Mouse (Mus musculus): ENCODE measurements around the gene Neurog1.
A peak's percentile ranks its signal among the peaks of the same experiment; 100 is the strongest.

Gene Neurog1

DNA sequence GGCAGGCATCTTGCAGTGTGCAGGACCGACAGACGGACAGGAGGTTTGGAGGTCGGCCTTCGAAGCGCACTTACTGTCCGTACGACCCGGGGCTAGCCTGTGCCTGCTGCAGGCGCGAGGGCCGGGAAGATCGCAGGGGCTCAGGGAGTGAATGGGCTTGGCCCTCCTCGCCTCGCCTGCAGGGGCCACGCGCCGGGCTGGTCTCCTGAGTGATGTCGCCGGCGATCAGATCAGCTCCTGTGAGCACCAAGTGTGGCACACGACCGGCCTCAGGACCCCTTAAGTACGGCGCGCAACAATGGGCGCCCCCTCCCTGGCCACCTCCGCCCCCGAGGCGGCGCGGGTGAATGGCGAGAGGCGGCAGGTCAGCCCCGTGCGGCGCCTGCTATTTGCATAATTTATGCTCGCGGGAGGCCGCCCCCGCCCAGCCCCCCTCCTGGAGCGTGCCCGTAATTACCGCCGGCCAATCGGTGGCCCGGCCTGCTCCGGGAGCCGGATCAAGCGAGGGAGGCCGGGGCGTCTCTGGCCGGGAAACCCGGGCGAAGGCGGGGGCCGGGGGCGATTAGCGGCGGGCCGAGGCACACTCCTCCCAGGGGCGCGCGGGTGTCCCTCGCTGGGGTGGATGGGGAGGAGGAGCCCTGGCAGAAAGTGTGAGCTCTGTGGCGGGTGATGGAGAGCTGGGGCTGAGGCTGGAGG lies at the start of gene Neurog1:
Neurog1 (minus strand) TSS at position 240 of the 696 bp plus-strand sequence.
- DNase-seq: peak; percentile 7

DNA sequence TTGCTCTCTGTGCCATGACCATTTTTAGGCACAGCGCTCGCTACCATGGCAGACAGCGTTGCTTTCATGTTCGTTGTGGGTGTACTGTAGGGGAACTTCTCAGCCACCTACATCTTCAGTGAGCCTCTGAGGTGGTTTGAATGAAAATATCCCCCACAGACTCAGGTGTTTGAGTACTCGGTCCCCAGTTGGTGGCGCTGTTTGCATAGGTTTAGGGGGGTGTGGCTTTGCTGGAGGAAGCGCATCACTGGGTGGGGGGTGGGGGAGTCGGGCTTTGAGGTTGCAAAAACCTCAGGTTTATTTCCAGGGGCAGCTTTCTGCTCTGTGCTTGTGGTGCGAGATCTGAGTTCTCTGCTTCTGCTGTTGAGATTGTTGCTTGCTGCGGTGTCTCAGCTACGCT lies 47.4 kb upstream of the Neurog1 start:
- DNase-seq: no peak

DNA sequence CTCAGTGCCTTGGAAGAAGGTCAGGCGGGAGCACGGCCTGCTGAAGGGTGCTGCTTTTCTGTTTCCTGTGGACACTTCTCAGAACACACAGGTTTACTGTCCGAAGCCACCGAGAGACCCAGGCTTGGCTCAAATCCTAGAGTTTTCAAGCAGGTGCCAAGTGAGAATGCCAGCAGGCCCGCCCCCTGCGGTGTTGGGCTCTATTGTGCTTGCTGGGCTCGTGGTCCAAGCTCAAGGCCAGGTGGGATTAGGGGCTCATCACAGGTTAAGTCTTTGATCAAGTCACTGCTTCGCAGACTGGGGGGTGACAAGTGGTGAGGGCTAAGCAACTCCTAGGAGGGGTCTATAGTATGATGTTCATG lies 44.7 kb upstream of the Neurog1 start:
- DNase-seq: no peak

DNA sequence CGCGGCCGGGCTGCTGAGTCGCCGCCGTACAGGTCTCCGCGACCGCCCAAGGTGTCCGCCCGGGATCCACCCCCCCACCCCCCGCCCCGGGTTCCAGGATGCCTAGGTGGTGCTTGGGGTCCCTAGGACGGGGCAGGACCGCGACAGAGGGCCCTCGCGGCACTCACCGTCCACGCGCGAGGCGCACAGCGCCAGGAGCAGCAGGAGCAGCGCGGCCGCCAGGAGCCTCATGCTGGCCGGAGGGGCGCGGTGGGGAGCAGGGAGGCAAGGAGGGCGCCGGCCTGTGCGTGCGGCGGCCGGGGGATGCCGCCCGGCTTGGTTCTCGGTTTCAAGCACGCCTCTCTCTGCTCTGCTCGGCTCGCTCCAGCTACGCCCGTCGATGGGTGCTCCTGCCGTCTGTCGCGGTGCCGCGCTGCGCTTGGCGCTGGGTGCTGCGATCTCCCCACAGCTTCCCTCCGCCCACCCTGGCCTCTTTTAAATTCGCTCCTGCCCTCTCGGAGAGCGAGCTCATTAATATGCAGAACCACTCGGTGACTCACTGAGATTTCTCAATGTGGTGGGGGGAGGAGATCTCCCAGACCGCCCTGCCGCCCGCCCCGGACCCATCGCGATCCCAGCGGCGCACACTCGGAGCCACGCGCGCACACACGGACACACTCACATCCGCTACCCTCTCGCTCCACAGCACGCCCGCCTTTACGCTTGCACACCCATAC lies 44.1 kb upstream of the Neurog1 start, which contains the start of gene Cxcl14:
Cxcl14 (minus strand) TSS at position 609 of the 716 bp plus-strand sequence.
- peak; percentile 23 for DNase-seq

DNA sequence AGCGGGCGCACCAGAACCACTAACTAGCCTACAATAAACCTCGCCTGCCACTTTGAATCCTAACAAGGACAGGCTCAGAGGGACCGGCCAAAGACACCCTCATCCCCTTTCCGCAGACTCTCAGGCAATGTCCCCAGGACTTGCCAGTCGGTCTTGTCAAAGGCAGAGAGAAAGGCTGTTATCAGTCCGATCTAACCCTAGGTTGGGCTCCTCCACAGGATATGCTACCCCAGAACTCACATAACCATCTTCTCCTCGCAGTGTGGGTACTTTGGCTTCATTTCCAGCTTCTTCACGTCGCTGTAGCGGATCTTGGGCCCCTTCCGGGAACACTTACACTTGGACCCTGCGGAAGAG lies 43.6 kb upstream of the Neurog1 start:
- DNase-seq: no peak

DNA sequence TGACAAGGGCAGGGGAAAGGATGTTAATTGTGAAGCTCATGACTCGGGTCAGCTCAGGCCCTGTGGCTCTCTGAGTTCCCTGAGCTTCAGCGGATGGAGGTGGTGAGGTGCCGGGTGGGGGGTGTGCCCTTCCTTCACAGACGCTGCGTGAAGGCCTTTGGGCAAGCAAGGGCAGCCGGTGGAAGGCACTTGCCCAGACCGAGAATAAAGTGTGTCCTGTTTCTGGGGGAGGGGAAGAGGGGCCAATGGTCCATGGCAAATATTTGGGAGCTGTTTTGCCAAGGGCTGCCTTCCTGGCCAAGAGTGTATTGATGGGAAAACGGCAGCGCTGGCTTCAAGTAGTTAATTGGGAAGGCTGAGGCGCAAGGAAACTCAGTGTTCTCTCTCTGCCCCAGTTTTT lies 42.9 kb upstream of the Neurog1 start:
- DNase-seq: peak; percentile 27

DNA sequence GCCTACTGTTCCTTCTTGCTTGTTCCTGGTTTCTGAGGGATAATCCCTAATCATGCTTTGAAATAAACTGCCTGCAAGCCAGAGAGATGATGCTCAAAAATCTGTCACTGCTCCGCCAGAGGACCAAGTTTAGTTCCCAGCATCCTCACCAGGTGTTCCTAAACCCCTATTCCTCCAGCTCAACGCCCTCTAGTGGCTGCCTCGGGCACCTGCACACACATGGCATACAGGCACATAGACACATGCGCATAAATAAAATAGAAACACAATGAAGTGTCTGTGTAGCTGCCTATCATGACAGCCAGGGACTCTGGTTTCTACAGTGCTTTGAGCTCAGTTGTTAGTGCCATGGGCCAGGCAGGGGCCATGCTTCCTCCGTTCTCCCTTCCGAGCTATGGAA lies 38.0 kb upstream of the Neurog1 start:
- DNase-seq: no peak

DNA sequence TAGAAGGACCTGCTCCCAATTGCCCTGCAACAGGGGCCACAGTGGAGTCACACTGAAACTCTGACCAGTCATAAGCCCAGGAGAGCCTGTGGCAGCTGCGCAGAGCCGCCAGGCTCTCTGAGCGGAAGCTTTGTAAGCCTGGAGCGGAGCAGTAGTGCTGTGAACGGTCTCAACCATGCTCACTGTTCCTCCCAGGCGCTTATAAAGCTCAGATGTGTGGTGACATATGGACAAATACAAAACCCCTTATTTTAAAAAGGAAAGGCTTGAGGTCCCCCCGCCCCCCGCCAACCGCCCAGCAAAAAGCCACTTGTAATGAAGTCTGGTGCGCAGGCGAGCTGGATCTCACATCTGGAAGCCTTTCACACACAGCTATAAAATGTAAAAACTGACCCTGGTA lies 37.3 kb upstream of the Neurog1 start:
- DNase-seq: no peak

DNA sequence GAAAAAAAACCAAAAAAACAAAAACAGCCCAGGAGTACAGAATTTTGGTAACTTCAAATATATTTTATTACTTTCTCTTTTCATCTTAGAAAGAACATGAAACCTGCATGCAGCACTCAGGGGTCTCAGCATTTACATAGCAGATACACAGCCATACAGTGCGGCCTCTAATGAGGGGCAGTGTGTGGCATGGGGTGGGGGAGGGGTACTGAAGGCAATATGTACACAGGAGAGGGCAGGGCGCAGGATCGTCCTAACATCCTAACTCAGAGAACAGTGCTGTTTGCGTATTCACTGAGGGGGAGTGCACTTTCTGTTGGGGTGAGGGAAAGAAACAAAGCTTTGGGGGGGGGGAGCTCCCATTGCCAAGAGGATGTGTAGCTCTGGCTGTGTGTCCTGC lies 36.6 kb upstream of the Neurog1 start:
- no peak for DNase-seq

DNA sequence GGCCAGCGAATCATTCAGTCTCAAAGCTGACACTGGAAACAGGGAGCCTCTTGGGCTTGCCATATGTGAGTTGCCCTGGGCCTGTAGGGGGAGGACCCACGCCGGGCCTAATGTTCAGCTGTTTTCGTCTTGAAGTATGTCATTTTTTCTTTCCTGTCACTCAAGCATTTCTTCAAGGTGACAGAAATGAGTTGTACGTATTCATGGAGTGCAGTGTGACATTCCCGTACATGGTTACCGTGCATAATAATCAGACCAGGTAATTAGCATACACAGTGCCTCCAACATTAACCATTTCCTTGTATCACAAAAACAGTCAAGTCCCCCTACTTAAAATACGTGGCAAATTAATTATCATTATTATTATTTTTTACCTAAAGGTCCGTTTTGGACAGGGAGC lies 35.1 kb upstream of the Neurog1 start:
- no peak for DNase-seq

DNA sequence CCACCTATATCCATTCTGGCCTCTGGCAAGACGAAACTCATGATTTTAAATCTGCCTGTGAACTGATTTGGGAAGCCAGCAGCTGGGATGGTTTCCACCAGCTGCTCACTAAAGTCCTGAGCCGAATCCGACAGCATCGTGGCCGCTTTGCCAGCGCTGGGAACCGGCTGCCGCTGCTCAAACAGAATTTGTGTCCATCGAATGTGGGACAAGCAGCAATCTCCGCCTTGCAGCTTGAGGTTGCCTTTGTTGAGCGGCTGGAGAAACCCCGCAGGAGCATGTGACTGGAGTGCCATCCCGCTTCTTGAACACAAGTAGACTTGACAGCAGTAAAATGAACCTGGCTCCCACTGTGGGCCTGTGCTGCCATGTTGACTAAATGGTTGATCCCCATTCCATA lies 31.4 kb upstream of the Neurog1 start:
- DNase-seq: no peak

DNA sequence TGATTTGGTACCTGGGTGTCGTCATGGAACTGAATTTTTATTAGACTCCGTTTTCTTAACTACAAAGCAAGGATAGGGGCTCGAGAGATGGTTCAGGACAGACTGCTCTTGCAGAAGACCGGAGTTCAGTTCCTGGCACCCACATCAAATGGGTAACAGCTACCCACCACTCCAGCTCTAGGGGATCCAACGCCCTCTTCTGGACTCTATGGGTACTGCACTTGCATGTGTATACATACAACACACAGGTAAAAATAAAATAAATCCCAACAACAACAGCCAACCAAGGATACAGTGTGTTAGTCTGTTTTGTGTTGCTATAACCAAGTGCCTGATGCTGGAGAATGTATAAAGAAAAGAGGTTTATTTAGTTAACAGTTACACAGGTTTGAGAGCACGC lies 28.4 kb upstream of the Neurog1 start:
- no peak for DNase-seq

DNA sequence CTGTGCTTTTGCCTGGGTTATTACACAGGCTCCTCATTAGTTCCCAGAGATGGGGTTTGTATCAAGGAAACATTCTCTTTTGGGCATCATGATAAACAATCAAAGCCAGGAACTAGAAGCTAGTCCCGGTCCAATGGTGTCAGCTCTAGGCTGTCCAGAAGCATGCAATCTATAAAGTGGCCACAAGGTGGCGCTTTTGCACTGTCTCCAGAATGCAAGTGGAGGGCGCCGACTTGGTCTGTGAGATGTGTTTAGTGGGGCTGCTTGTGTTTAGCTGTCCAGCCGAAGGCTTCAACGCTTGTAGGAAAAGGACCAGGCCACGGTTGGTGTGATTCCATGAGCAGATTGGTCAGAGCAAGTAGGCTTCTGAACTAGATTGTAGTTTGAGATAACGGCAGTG lies 27.5 kb upstream of the Neurog1 start:
- peak; percentile 54 for DNase-seq

DNA sequence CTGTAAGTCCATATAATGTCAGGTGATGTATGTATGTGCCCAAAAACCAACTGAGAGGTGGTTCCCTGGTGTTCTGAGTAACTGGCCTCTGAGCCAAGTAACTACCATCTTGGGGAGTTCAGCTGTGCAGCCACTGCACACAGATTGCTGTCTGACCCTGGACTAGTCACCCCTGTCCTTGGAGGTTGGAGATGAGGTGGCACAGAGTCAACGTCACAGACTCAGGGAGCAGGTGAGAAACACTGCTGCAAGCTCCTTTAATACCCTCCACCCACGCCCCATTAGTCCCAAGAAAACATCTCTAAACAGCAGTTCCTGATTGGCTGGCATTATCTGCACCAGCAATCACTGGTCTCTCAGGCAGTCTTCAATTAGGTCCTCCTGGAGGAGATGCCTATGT lies 23.2 kb upstream of the Neurog1 start:
- no peak for DNase-seq

DNA sequence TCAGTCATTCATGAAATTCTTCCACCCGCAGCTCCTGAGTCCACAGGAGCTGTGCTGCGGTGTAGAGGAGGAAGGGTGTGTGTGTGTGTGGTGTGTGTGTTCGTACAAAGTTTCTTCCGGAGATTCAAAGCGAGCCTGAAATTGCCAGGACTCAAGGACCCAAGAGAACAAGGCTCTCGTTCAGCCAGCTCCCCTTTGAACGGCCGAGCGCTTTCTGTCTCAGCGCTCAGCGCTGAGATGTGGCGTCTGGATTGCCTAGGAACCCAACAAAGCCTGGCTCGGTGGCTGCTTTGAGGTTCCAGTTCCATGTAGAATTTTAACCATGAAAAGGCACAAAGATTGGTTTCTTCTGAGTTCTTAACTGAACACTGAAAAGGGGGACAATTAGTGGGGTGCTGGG lies 18.2 kb upstream of the Neurog1 start:
- no peak for DNase-seq

DNA sequence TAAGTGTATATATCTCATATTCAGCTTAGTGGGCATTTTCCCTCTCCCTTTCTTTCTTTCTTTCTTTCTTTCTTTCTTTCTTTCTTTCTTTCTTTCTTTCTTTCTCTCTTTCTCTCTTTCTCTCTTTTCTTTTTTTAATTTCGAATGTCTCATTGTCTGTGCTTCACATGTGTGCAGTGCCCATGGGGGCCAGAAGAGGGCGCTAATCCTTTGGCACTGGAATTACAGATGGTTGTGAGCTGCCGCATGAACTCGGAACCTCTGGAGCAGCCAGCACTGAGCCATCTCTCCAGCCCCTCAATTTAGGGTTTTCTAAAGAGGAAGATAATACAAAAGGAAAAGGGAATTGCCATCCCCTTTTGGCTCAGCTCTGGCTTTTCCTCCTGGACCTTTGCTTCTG lies 15.4 kb upstream of the Neurog1 start:
- no peak for DNase-seq

DNA sequence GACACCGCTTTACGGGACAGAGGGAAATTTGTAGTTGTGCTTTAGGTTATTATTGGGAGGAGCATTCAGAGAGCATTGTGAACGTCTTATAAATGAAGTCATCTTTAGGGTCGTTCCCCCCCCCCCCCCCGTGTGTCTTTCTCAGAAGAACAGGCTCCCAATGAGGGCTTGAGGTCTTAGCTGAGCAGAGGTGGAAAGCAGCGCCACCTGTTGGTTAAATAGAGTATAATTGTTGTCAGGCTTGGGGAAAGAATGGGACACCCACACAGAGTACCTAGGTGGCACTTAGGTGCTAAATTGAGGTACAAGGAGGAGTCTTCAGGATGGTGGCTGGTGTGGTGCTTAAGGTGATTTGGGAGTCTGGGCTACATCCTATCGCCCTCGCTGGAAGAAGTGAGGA lies 14.5 kb upstream of the Neurog1 start:
- no peak for DNase-seq

DNA sequence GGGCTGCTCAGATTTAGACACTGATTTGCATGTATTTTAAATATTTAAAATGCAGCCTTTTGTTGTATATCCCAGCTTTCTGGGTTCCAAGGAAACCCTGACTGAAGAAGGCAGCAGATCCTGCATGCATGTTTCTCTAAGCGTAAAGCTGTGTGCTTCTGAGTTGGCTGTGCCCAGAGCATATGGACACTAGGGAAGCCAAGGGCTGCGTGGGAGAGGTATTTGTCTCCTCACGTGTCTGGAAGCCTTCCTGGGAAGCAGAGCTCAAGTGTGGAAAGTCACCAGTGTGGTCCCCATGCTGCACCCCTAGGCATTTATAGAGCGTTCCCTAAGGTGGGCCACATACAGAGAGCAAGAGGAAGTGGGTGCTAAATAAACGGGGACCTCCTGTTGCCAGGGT lies 13.7 kb upstream of the Neurog1 start:
- no peak for DNase-seq

DNA sequence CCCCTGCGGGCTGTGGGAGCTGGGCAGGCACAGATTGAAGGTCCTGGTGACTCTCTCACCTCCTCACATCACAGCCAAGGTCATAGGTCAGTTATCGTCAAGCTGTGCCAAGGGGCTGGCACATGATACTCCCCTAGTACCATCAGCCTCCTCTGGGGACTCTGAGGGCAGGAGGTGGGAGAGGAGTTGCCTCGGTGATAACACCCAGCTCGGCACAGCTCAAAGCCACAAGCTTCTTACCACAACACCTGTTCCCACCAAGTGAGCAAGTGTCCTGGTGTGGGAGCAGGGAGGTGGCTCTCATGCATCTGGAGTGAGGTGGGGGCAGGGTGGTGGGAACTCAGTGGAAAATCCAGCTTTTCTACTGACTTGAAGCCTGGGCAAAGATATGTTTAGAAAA lies 10.3 kb upstream of the Neurog1 start:
- no peak for DNase-seq

DNA sequence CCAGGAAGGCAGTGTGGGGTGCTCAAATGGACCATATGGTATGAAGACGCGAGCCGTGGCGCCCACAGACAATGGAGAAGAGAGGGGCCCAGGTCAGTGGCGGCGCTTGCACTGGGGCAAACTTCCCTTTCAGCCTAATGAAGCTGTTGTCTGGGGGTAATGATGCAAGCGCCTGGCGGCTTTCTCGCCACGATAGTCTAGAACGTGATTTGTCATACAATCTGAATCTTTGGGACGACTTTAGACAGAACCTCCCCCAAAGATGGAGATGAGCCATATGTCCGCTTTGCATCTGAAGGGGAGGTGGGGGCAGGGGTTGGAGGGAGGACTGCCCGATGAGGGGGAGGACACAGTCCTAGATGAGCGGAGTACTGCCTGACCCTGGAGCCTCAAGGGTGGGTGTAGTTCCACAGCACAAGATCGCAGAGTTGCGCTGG lies 8.4 kb upstream of the Neurog1 start:
- no peak for DNase-seq

DNA sequence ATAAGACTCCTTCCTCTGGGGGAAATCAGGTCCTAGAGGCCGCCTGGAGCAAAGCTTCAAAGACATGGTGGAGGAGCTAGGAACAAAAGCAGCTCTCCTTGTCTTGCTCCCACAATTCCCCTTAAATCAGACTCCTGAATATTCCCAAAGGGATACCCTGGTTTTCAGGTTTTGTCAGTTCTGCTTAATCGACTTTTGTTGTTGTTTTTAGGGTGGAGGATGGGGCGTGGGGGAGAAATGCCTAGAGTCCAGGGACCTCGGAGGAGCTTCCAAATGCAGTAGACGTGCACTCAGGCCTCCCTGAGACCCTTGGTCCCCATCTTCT lies 7.9 kb upstream of the Neurog1 start:
- no peak for DNase-seq

DNA sequence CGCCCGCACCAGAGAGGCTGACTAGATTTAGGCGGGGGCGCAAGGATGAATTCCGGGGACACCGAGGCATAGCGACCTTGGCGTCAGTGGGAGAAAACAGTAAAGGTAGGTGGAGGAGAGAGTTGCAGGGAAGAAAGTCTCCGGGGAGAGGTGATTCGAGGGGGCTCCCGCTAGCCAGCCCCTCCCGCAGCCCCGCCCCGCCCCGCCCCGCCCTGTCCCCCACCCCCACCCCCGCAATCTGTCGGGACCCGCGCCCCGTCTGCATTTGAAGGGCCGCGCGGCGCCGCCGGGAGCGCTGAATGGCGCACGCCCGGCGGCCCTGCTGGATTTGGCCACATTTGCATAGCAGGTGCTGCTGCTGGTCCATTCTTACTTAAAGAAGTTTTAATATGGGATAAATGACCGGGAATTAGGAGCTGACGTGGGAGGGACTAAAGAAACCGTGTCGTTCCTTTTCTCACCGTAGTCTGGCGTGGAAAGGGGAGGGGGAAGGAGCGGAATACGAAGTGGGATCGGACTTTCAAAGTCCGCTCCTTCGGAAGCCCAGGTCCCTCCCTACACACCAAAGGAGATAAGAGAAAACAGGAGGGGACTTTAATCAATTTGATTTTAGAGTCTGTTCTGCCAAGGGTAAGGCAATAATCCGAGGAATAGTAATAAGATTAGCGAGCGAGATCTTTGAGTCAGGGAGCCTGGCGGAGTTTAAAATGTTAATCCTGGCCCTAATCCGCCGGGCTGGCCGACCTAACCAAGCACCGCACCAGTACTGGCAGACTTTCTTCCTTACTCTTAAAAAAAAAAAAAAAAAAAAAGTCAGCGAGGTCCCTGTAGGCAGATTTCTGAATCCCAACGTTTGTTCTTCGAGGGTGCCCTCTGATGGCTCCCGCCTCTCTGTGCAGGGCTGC lies 7.3 kb upstream of the Neurog1 start:
- DNase-seq: no peak

DNA sequence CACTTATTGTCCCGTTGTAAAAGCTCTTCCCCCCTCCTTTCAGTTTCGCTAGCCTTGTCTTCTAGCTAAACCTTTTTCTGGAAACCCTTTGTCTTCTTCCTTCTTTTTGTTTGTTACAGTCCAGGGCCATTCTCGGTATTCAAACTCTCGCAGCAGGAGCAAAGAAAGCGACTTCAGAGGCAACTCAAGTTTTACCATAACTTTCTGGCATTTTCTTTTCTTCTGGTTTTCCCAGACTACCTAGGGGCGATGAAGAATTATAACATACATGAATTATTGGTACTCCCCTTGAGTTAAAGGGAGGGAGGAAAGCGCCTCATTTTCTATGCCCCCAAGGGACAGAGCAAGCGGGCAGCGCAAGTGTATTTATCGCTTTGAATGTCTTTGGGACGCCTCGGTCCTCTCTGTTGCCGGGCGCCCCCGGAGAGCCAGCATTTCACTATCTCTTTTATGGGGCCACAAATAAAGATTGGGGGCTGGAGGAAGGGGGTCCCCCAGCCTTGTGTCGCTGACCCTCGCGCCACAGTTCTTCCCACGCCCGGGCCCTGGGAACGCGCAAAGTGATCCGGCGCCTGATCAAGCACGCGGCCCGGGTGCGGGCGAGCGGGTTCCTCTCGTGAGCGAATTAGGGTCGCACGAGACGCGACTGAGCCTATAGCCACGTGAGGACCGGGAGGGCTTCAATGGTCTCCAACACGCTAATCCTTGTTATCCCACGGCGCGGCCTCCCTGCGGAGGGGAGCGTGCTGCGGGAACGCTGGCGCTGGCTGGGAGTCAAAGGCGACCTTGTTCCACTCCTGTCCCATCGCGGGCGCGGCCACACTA lies 6.4 kb upstream of the Neurog1 start:
- no peak for DNase-seq
